Mouse (Mus musculus): Measurements from ENCODE around the gene Tmem107.

GRCm38 (mm10) chr11:69063413-69064201 is 7.0 kb upstream of the Tmem107 start:
- no peak for TF ChIP-seq CTCF (IDR thresholded peaks at IDR 0.05; ENCODE audit: low read depth, low read length)
- no peak for TF ChIP-seq TAL1 (conservative IDR thresholded peaks at IDR 0.05; ENCODE audit: low read depth, low read length)
- no peak for TF ChIP-seq POLR2AphosphoS5 (IDR thresholded peaks at IDR 0.05; ENCODE audit: insufficient replicate concordance, low read depth, low read length)
